Mouse (Mus musculus): ENCODE measurements around the gene Nubp1. TPM values are rescaled to one million over a fixed set of nuclear protein-coding genes. Genes with fewer than 3 reads are reported as not detected.
A peak's percentile ranks its signal among the peaks of the same experiment; 100 is the strongest.

Nubp1 gene
- polyA plus RNA-seq, 1 experiment from 2014 or later: 59.9 TPM

DNA sequence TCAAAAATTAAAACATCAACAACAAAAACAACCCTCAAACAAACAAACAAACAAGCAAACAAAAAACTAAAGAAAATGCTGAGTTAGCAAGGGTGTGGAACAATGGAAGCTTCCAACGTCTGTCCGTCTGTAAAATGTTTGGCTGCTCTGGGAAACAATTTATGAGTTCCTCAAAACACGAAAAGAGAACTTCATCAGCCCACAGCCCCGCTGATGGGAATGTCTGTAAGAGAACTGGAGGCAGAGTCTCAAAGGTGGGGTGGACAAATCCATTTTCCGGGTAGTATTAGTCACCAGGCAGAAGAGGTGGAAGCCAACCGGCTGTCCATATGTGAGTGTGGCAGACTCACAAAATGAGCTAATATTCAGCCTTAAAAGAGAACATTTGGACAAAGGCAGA, 29.6 kb downstream of the Nubp1 start:
- Histone ChIP-seq H3K27me3 (ENCODE audit: control insufficient read depth, insufficient read depth, low read depth, low read length) (no peaks in the 10 kb centered on the region), H3K9ac (ENCODE audit: low read length) (no peak overlapping the region), H3K4me1 (replicated peaks; ENCODE audit: control insufficient read depth, insufficient read depth, low read length) (peaks cover 3% of the 10 kb centered on the region), H3K36me3 (ENCODE audit: control insufficient read depth, insufficient read depth, low read length) (no peaks in the 10 kb centered on the region), H3K4me3 (ENCODE audit: low read length) (no peak overlapping the region), H3K9me3 (ENCODE audit: control insufficient read depth, low read length) (no peaks in the 10 kb centered on the region), H3K27ac (ENCODE audit: low read length) (no peak overlapping the region), H3K4me2 (ENCODE audit: low read depth, low read length) (no peak overlapping the region)
- 78% methylated on average over 6 of the region's 6 CpGs for WGBS
- no peak for ATAC-seq (ENCODE audit: low read depth)

DNA sequence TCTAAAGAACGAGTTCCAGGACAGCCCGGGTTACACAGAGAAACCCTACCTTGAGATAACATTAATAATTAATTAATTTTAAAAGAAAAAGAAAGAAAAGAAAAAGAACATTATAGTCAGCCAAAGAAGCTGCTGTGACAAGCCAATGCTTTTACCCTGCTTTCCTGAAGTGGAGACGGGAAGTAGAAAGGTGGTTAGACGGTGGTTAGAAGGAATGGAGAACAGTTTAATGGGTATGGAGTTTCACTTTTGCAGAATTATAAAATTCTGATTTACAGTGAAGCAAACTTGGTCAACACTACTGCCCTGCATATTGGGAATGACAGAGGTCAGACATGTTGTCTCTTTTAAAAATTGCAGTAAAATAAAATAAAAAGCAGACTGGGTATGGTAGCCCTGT, 30.0 kb downstream of the Nubp1 start:
- H3K36me3 ChIP-seq (ENCODE audit: control insufficient read depth, insufficient read depth, low read length): no peaks in the 10 kb centered on the region

DNA sequence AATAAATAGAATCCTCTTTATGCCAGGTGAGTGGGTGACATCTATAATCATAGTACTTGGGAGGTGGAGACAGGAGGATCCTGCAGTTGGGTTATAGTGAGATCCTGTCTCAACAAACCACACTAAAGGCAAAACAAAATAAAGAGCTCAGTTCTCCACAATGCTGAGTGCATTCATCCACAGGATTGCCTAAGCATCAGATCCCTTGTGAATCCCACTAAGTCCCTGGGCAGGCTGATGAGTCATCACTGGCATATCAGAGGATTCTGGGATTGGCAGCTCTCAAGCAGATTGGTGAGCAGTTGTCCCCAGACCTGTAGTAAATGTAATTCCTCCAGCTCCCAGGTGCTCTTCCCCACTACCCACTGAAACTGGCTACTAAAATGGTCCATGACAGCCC, 32.0 kb downstream of the Nubp1 start:
- H3K4me3 ChIP-seq (ENCODE audit: low read length): no peak overlapping the region
- H3K9ac ChIP-seq (ENCODE audit: low read length): no peak overlapping the region
- H3K27ac ChIP-seq (ENCODE audit: low read length): no peak overlapping the region
- H3K4me2 ChIP-seq (ENCODE audit: low read depth, low read length): no peak overlapping the region
- H3K4me1 ChIP-seq (replicated peaks; ENCODE audit: control insufficient read depth, insufficient read depth, low read length): peaks cover 13% of the 10 kb centered on the region
- H3K36me3 ChIP-seq (ENCODE audit: control insufficient read depth, insufficient read depth, low read length): no peaks in the 10 kb centered on the region
- no peaks in the 10 kb centered on the region for H3K27me3 ChIP-seq (ENCODE audit: control insufficient read depth, insufficient read depth, low read depth, low read length)
- no peaks in the 10 kb centered on the region for H3K9me3 ChIP-seq (ENCODE audit: control insufficient read depth, low read length)
- no peak for ATAC-seq (ENCODE audit: low read depth)

More for the DNA sequence above, 30.0 kb downstream of the Nubp1 start:
- Histone ChIP-seq H3K9me3 (ENCODE audit: control insufficient read depth, low read length) (no peaks in the 10 kb centered on the region), H3K4me3 (ENCODE audit: low read length) (no peak overlapping the region), H3K27ac (ENCODE audit: low read length) (no peak overlapping the region), H3K4me2 (ENCODE audit: low read depth, low read length) (no peak overlapping the region), H3K9ac (ENCODE audit: low read length) (no peak overlapping the region), H3K4me1 (replicated peaks; ENCODE audit: control insufficient read depth, insufficient read depth, low read length) (peaks cover 6% of the 10 kb centered on the region), H3K27me3 (ENCODE audit: control insufficient read depth, insufficient read depth, low read depth, low read length) (no peaks in the 10 kb centered on the region)
- 80% methylated on average over 4 of the region's 4 CpGs for WGBS
- ATAC-seq (ENCODE audit: low read depth): no peak

DNA sequence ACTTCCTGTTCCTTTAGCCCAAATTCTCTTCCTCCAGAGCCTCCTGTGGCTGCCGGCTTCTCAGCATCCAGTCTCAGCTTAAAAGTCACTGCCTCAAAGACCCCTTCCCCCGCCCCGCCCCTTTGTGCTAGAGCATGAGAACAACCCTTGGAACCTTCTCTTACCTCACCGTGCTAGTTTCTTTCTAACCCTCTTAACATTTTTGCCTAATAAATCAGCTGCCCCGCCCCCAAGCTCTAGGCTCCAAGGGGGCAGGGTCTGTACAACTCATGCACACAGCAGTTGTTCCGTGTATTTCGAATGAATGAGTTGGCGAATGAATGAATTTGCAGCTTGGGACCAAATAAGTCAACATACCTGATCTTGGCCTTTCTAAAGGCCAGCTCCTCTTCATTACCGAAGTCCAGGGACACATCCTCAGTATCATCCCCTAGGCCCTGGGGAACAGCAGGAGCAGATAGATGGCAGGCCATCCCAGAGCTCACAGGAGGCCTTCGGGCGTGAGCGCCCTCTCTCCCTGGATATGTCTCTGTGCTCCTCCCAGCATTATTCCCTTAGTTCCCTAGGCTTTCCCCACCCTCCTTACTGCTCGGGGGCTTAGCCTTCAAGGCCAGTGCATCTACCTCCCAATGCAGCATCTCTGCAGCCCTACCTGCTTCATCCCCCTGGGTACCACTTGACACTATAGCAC, 35.0 kb downstream of the Nubp1 start:
- Histone ChIP-seq H3K4me3 (ENCODE audit: low read length) (peak overlapping the region; percentile 45), H3K27ac (ENCODE audit: low read length) (no peak overlapping the region), H3K36me3 (ENCODE audit: control insufficient read depth, insufficient read depth, low read length) (no peaks in the 10 kb centered on the region), H3K27me3 (ENCODE audit: control insufficient read depth, insufficient read depth, low read depth, low read length) (no peaks in the 10 kb centered on the region), H3K4me2 (ENCODE audit: low read depth, low read length) (peak overlapping the region; percentile 54), H3K9me3 (ENCODE audit: control insufficient read depth, low read length) (no peaks in the 10 kb centered on the region), H3K9ac (ENCODE audit: low read length) (peak overlapping the region; percentile 44), H3K4me1 (replicated peaks; ENCODE audit: control insufficient read depth, insufficient read depth, low read length) (peaks cover 22% of the 10 kb centered on the region)
- 28% methylated on average over 13 of the region's 13 CpGs for WGBS
- ATAC-seq (ENCODE audit: low read depth): peak; percentile 46; the same call in 1 of the 2 replicates

DNA sequence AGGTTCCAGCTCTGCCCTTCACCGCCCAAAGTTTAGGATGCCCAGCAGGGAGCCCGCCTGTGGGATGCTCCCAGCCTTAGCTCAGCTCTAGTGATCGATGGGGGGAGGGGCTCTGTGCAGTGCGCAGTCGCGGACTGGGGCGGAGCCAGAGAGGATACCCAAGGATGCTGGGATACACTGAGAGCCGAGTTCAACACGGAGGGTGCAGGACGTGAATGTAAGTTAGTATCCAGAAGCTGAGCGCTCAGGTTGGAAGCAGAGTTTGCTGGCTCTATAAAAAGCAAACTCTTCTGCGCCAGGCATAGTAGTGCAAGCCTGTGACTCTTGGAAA, 35.5 kb downstream of the Nubp1 start, which contains the start of gene Tvp23a:
Tvp23a (minus strand) TSS at position 99 of the 331 bp plus-strand sequence.
- H3K9me3 ChIP-seq (ENCODE audit: control insufficient read depth, low read length): no peaks in the 10 kb centered on the region
- 3% methylated on average over 12 of the region's 12 CpGs for WGBS
- H3K4me3 ChIP-seq (ENCODE audit: low read length): peak within 1 kb of the TSS; percentile 45
- peak within 1 kb of the TSS; percentile 54 for H3K4me2 ChIP-seq (ENCODE audit: low read depth, low read length)
- H3K27ac ChIP-seq (ENCODE audit: low read length): no peak within 1 kb of the TSS
- ATAC-seq (ENCODE audit: low read depth): peak; percentile 90
- H3K9ac ChIP-seq (ENCODE audit: low read length): peak within 1 kb of the TSS; percentile 44
- peaks cover 27% of the 10 kb centered on the region for H3K4me1 ChIP-seq (replicated peaks; ENCODE audit: control insufficient read depth, insufficient read depth, low read length)
- no peaks in the 10 kb centered on the region for H3K36me3 ChIP-seq (ENCODE audit: control insufficient read depth, insufficient read depth, low read length)
- H3K27me3 ChIP-seq (ENCODE audit: control insufficient read depth, insufficient read depth, low read depth, low read length): no peaks in the 10 kb centered on the region

DNA sequence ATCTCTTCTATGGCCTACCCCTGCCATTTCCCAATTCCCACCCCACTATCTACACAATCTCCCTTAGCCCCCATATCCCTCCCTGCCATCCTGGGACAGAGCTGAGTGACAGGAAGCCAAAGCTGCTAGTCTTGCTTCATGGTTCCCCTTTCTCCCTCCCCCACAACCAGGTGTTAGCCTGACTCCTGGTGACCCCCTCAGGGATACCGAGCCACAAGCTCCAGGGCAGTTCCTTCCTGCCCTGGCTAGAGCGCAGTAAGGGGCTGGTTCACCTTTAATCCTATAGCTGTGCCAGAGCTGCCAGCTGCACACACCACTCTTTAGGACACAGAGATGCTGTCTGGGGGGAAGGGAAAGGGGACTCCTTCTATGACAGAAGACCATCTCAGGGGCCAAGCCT, 36.0 kb downstream of the Nubp1 start:
- Histone ChIP-seq H3K27ac (ENCODE audit: low read length) (no peak overlapping the region), H3K9me3 (ENCODE audit: control insufficient read depth, low read length) (no peaks in the 10 kb centered on the region), H3K4me3 (ENCODE audit: low read length) (peak overlapping the region; percentile 45), H3K4me2 (ENCODE audit: low read depth, low read length) (peak overlapping the region; percentile 54), H3K9ac (ENCODE audit: low read length) (peak overlapping the region; percentile 44), H3K36me3 (ENCODE audit: control insufficient read depth, insufficient read depth, low read length) (no peaks in the 10 kb centered on the region), H3K27me3 (ENCODE audit: control insufficient read depth, insufficient read depth, low read depth, low read length) (no peaks in the 10 kb centered on the region), H3K4me1 (replicated peaks; ENCODE audit: control insufficient read depth, insufficient read depth, low read length) (peaks cover 33% of the 10 kb centered on the region)
- 58% methylated on average over 2 of the region's 2 CpGs for WGBS
- no peak for ATAC-seq (ENCODE audit: low read depth)

DNA sequence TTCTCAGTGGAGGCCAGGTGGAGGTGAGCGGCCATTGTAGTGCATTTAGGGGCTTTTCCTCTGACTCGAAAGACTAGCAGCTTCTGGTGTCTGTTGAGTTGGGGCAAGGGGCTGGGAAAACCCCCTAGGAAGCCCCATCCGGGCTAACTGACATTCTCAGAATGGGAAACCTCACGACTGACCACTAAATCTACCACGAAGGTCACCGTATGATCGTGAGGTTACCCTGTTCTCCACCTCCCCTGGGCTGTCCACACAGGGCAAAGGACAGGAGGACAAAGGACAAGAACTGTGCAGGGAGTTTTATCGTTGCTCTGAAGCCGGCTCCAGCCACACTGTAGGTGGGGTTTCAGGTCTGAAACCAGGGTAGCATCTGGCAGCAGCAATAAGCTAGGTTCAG, 37.2 kb downstream of the Nubp1 start:
- H3K4me1 ChIP-seq (replicated peaks; ENCODE audit: control insufficient read depth, insufficient read depth, low read length): peaks cover 44% of the 10 kb centered on the region
- H3K9me3 ChIP-seq (ENCODE audit: control insufficient read depth, low read length): no peaks in the 10 kb centered on the region
- ATAC-seq (ENCODE audit: low read depth): no peak
- H3K4me2 ChIP-seq (ENCODE audit: low read depth, low read length): no peak overlapping the region
- H3K36me3 ChIP-seq (ENCODE audit: control insufficient read depth, insufficient read depth, low read length): no peaks in the 10 kb centered on the region
- H3K27me3 ChIP-seq (ENCODE audit: control insufficient read depth, insufficient read depth, low read depth, low read length): no peaks in the 10 kb centered on the region
- H3K9ac ChIP-seq (ENCODE audit: low read length): no peak overlapping the region
- WGBS: 80% methylated on average over 9 of the region's 9 CpGs
- H3K4me3 ChIP-seq (ENCODE audit: low read length): no peak overlapping the region
- no peak overlapping the region for H3K27ac ChIP-seq (ENCODE audit: low read length)

DNA sequence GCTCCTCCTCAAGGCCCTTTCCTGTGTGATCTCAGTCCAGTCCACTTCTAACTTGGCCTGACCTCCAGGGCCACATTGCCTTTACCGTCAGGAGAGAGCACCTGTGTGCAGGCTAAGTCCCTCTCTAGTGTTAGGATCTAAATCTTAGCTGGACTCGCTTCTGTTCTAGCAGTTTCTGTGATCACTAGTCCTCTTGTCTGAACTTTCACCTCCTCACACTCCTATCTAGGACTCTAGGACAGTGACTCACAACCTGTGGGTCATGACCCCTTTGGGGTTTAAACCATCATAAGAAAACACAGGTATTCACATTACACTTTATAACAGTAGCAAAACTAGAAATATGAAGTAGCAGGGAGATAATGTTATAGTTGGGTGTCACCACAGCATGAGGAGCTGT, 40.2 kb downstream of the Nubp1 start:
- Histone ChIP-seq H3K4me2 (ENCODE audit: low read depth, low read length) (no peak overlapping the region), H3K36me3 (ENCODE audit: control insufficient read depth, insufficient read depth, low read length) (no peaks in the 10 kb centered on the region), H3K4me1 (replicated peaks; ENCODE audit: control insufficient read depth, insufficient read depth, low read length) (peaks cover 40% of the 10 kb centered on the region), H3K4me3 (ENCODE audit: low read length) (no peak overlapping the region), H3K27ac (ENCODE audit: low read length) (peak overlapping the region; percentile 79), H3K9me3 (ENCODE audit: control insufficient read depth, low read length) (no peaks in the 10 kb centered on the region), H3K9ac (ENCODE audit: low read length) (no peak overlapping the region), H3K27me3 (ENCODE audit: control insufficient read depth, insufficient read depth, low read depth, low read length) (no peaks in the 10 kb centered on the region)
- ATAC-seq (ENCODE audit: low read depth): 0 out of 2 replicates have a peak, but pooled peaks have one; percentile 0
- WGBS: 67% methylated on average over 2 of the region's 2 CpGs

DNA sequence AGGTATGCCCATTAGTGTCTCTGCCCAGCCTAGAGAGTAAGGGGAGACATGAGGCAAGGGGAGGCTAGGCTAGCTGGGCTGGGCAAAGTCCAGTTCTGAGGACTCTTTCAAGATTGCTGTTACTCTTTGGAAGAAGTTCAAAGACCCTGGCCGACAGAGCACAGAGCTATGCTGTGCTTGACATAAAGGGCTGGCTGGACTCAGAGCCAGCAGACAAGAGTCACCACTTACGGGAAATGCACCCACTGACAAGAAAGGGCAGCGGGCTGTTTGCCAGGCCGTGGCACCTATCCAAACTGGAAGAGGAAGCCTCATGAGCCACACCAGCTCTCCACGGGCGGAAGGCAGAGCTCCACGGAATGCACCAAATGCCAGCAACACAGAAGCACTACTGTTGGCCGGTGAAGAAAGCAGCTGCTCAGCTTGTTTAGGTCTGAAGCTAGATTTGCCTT, 40.7 kb downstream of the Nubp1 start:
- Histone ChIP-seq H3K27me3 (ENCODE audit: control insufficient read depth, insufficient read depth, low read depth, low read length) (no peaks in the 10 kb centered on the region), H3K9me3 (ENCODE audit: control insufficient read depth, low read length) (no peaks in the 10 kb centered on the region), H3K4me3 (ENCODE audit: low read length) (no peak overlapping the region), H3K27ac (ENCODE audit: low read length) (peak overlapping the region; percentile 79), H3K4me2 (ENCODE audit: low read depth, low read length) (peak overlapping the region; percentile 5; the same call in 1 of the 2 replicates), H3K36me3 (ENCODE audit: control insufficient read depth, insufficient read depth, low read length) (no peaks in the 10 kb centered on the region), H3K9ac (ENCODE audit: low read length) (no peak overlapping the region; the same call in 1 of the 2 replicates), H3K4me1 (replicated peaks; ENCODE audit: control insufficient read depth, insufficient read depth, low read length) (peaks cover 38% of the 10 kb centered on the region)
- peak; percentile 96 for ATAC-seq (ENCODE audit: low read depth)
- WGBS: 6% methylated on average over 8 of the region's 8 CpGs

All from lung, embryonic 16.5 days (tissue).